Mouse (Mus musculus) small intestine, adult 2 months (tissue): ENCODE results near the gene Stat3.

Experiments used
- CTCF ChIP-seq: fragments of 200-500 bp; IDR thresholded peaks from 2 replicates; pipeline ENCODE4 v1.5.1; 2012; ENCODE audit warnings: low read depth, mild to moderate bottlenecking, control low read depth, inconsistent platforms, low read length, moderate library complexity, mixed read lengths; ENCODE audit not compliant: insufficient replicate concordance, insufficient read length; ENCODE audit errors: extremely low read depth
- POLR2A ChIP-seq: fragments of 200-500 bp; IDR thresholded peaks from 2 replicates; pipeline ENCODE4 v1.6.1; 2012; ENCODE audit warnings: low read depth, mild to moderate bottlenecking, control low read depth, inconsistent platforms, low read length, moderate library complexity

GRCm38 (mm10) chr11:100897294-100898231 lies 41.8 kb downstream of the Stat3 start:
- TF ChIP-seq CTCF, result no peak
- TF ChIP-seq POLR2A, result no peak
